Mouse (Mus musculus): ENCODE data around the gene Gm4792. TPM values are rescaled to one million over a fixed set of nuclear protein-coding genes. Genes with fewer than 3 reads are reported as not detected.

Gm4792 gene
- polyA plus RNA-seq, 1 experiment: not detected

GRCm38 (mm10) chr10:94343581-94343980 lies 45.1 kb upstream of the Gm4792 start:
- Histone ChIP-seq H3K4me1 (replicated peaks; ENCODE audit: control insufficient read depth, insufficient read depth, low read length) (no peaks in the 10 kb centered on the region; the same call in 1 of the 2 replicates), H3K27ac (ENCODE audit: control insufficient read depth, insufficient read depth, low read length) (no peak overlapping the region), H3K4me3 (ENCODE audit: control insufficient read depth, insufficient read depth, low read length) (no peak overlapping the region), H3K36me3 (ENCODE audit: control insufficient read depth, insufficient read depth, low read length) (no peaks in the 10 kb centered on the region), H3K27me3 (ENCODE audit: control insufficient read depth, insufficient read depth, low read length) (no peaks in the 10 kb centered on the region)
- WGBS: 93% methylated on average over 7 of the region's 7 CpGs
- no peak for DNase-seq
- no peak for TF ChIP-seq POLR2A (IDR thresholded peaks at IDR 0.05; ENCODE audit: control insufficient read depth, extremely low read depth, insufficient read depth, low read length, poor library complexity)
- no peak for TF ChIP-seq CTCF (IDR thresholded peaks at IDR 0.05; ENCODE audit: borderline replicate concordance, control insufficient read depth, extremely low read depth, insufficient read depth, low read length, poor library complexity)

GRCm38 (mm10) chr10:94342256-94342655 lies 43.8 kb upstream of the Gm4792 start:
- H3K27me3 ChIP-seq (ENCODE audit: control insufficient read depth, insufficient read depth, low read length): no peaks in the 10 kb centered on the region
- H3K36me3 ChIP-seq (ENCODE audit: control insufficient read depth, insufficient read depth, low read length): no peaks in the 10 kb centered on the region
- H3K27ac ChIP-seq (ENCODE audit: control insufficient read depth, insufficient read depth, low read length): no peak overlapping the region
- no peak for DNase-seq
- 85% methylated on average over 7 of the region's 7 CpGs for WGBS
- no peaks in the 10 kb centered on the region; the same call in 1 of the 2 replicates for H3K4me1 ChIP-seq (replicated peaks; ENCODE audit: control insufficient read depth, insufficient read depth, low read length)
- no peak for TF ChIP-seq CTCF (IDR thresholded peaks at IDR 0.05; ENCODE audit: borderline replicate concordance, control insufficient read depth, extremely low read depth, insufficient read depth, low read length, poor library complexity)
- no peak for TF ChIP-seq POLR2A (IDR thresholded peaks at IDR 0.05; ENCODE audit: control insufficient read depth, extremely low read depth, insufficient read depth, low read length, poor library complexity)
- no peak overlapping the region for H3K4me3 ChIP-seq (ENCODE audit: control insufficient read depth, insufficient read depth, low read length)

GRCm38 (mm10) chr10:94341501-94341900 lies 43.0 kb upstream of the Gm4792 start:
- 70% methylated on average over 17 of the region's 17 CpGs for WGBS
- Histone ChIP-seq H3K36me3 (ENCODE audit: control insufficient read depth, insufficient read depth, low read length) (no peaks in the 10 kb centered on the region), H3K4me1 (replicated peaks; ENCODE audit: control insufficient read depth, insufficient read depth, low read length) (no peaks in the 10 kb centered on the region; the same call in 1 of the 2 replicates), H3K27me3 (ENCODE audit: control insufficient read depth, insufficient read depth, low read length) (no peaks in the 10 kb centered on the region), H3K4me3 (ENCODE audit: control insufficient read depth, insufficient read depth, low read length) (no peak overlapping the region; the same call in 1 of the 2 replicates), H3K27ac (ENCODE audit: control insufficient read depth, insufficient read depth, low read length) (no peak overlapping the region)
- DNase-seq: no peak
- TF ChIP-seq POLR2A (IDR thresholded peaks at IDR 0.05; ENCODE audit: control insufficient read depth, extremely low read depth, insufficient read depth, low read length, poor library complexity) (no peak), CTCF (IDR thresholded peaks at IDR 0.05; ENCODE audit: borderline replicate concordance, control insufficient read depth, extremely low read depth, insufficient read depth, low read length, poor library complexity) (no peak)

- WGBS: 97% methylated on average over 6 of the region's 6 CpGs
These were observed 37.6 kb upstream of the Gm4792 start for GRCm38 (mm10) chr10:94336071-94336470.

GRCm38 (mm10) chr10:94335047-94335446 lies 36.5 kb upstream of the Gm4792 start:
- TF ChIP-seq CTCF (IDR thresholded peaks at IDR 0.05; ENCODE audit: borderline replicate concordance, control insufficient read depth, extremely low read depth, insufficient read depth, low read length, poor library complexity) (no peak), POLR2A (IDR thresholded peaks at IDR 0.05; ENCODE audit: control insufficient read depth, extremely low read depth, insufficient read depth, low read length, poor library complexity) (no peak)
- H3K4me3 ChIP-seq (ENCODE audit: control insufficient read depth, insufficient read depth, low read length): no peak overlapping the region
- 63% methylated on average over 10 of the region's 10 CpGs for WGBS
- peaks cover 5% of the 10 kb centered on the region; the same call in 1 of the 2 replicates for H3K4me1 ChIP-seq (replicated peaks; ENCODE audit: control insufficient read depth, insufficient read depth, low read length)
- no peaks in the 10 kb centered on the region for H3K27me3 ChIP-seq (ENCODE audit: control insufficient read depth, insufficient read depth, low read length)
- no peak for DNase-seq
- H3K27ac ChIP-seq (ENCODE audit: control insufficient read depth, insufficient read depth, low read length): no peak overlapping the region
- H3K36me3 ChIP-seq (ENCODE audit: control insufficient read depth, insufficient read depth, low read length): no peaks in the 10 kb centered on the region

More at GRCm38 (mm10) chr10:94336071-94336470, 37.6 kb upstream of the Gm4792 start:
- H3K27me3 ChIP-seq (ENCODE audit: control insufficient read depth, insufficient read depth, low read length): no peaks in the 10 kb centered on the region
- TF ChIP-seq CTCF (IDR thresholded peaks at IDR 0.05; ENCODE audit: borderline replicate concordance, control insufficient read depth, extremely low read depth, insufficient read depth, low read length, poor library complexity): no peak
- no peak for TF ChIP-seq POLR2A (IDR thresholded peaks at IDR 0.05; ENCODE audit: control insufficient read depth, extremely low read depth, insufficient read depth, low read length, poor library complexity)
- no peak for DNase-seq
- no peak overlapping the region for H3K4me3 ChIP-seq (ENCODE audit: control insufficient read depth, insufficient read depth, low read length)
- H3K4me1 ChIP-seq (replicated peaks; ENCODE audit: control insufficient read depth, insufficient read depth, low read length): peaks cover 5% of the 10 kb centered on the region; the same call in 1 of the 2 replicates
- H3K36me3 ChIP-seq (ENCODE audit: control insufficient read depth, insufficient read depth, low read length): no peaks in the 10 kb centered on the region
- no peak overlapping the region for H3K27ac ChIP-seq (ENCODE audit: control insufficient read depth, insufficient read depth, low read length)

GRCm38 (mm10) chr10:94333328-94333727 lies 34.8 kb upstream of the Gm4792 start:
- TF ChIP-seq POLR2A (IDR thresholded peaks at IDR 0.05; ENCODE audit: control insufficient read depth, extremely low read depth, insufficient read depth, low read length, poor library complexity) (no peak), CTCF (IDR thresholded peaks at IDR 0.05; ENCODE audit: borderline replicate concordance, control insufficient read depth, extremely low read depth, insufficient read depth, low read length, poor library complexity) (no peak)
- H3K27me3 ChIP-seq (ENCODE audit: control insufficient read depth, insufficient read depth, low read length): no peaks in the 10 kb centered on the region
- no peak overlapping the region for H3K4me3 ChIP-seq (ENCODE audit: control insufficient read depth, insufficient read depth, low read length)
- 18% methylated on average over 8 of the region's 8 CpGs for WGBS
- H3K27ac ChIP-seq (ENCODE audit: control insufficient read depth, insufficient read depth, low read length): no peak overlapping the region
- H3K4me1 ChIP-seq (replicated peaks; ENCODE audit: control insufficient read depth, insufficient read depth, low read length): peaks cover 5% of the 10 kb centered on the region; the same call in 1 of the 2 replicates
- DNase-seq: no peak
- no peaks in the 10 kb centered on the region for H3K36me3 ChIP-seq (ENCODE audit: control insufficient read depth, insufficient read depth, low read length)
